23 mouse cellular contexts compared by ENCODE assay signal in genomic region chr4:91213917-91214316, GRCm38 (mm10).
DNase-seq lines count a peak whose midpoint lies in the region; ATAC-seq lines count a peak whose summit lies in the region.
"Had no signal": no experiment of that assay in that cellular context is flagged by ENCODE, and none has a peak within 500 bp of the region (broad histone marks: within the 10 kb centered on the region; RNA-seq: fewer than 3 reads in every experiment).

No protein-coding gene starts in this region.

- no peak for ATAC-seq in embryonic facial prominence, embryonic 14.5 days (ENCODE audit: low read depth)
- peak; percentile 72 for ATAC-seq in heart, embryonic 16.5 days (replicated peaks; ENCODE audit: extremely low read depth, insufficient read depth, low FRiP score)
- ATAC-seq in stomach, embryonic 15.5 days (ENCODE audit: insufficient read depth, low FRiP score, low read depth), result 0 out of 2 replicates have a peak, but pooled peaks have one; percentile 39
- ATAC-seq: activated CD4-positive, CD25-positive, alpha-beta regulatory T cell, adult 4 months; CD4-positive, CD25-positive, alpha-beta regulatory T cell, adult 4 months; forebrain, embryonic 13.5 days; forebrain, embryonic 15.5 days; forebrain, postnatal 0 days; Patski had no signal

- no peak overlapping the region for H3K4me3 ChIP-seq in embryonic facial prominence, embryonic 14.5 days (ENCODE audit: low read depth, low read length)
- H3K4me3 ChIP-seq in embryonic facial prominence, embryonic 10.5 days, result no peak overlapping the region
- H3K4me3 ChIP-seq in heart, embryonic 16.5 days (ENCODE audit: low read length), result no peak overlapping the region
- H3K4me3 ChIP-seq in stomach, embryonic 15.5 days (replicated peaks), result no peak overlapping the region
- H3K4me3 ChIP-seq: embryonic facial prominence, embryonic 13.5 days; forebrain, embryonic 13.5 days; forebrain, embryonic 15.5 days had no signal

- no peak overlapping the region for H3K4me2 ChIP-seq in embryonic facial prominence, embryonic 14.5 days (ENCODE audit: low read depth, low read length)
- H3K4me2 ChIP-seq in heart, embryonic 16.5 days (ENCODE audit: low read depth, low read length), result no peak overlapping the region
- no peak overlapping the region for H3K4me2 ChIP-seq in stomach, embryonic 15.5 days
- H3K4me2 ChIP-seq: embryonic facial prominence, embryonic 13.5 days; forebrain, embryonic 13.5 days; forebrain, embryonic 15.5 days had no signal

- no peaks in the 10 kb centered on the region for H3K4me1 ChIP-seq in embryonic facial prominence, embryonic 14.5 days (ENCODE audit: control insufficient read depth, insufficient read depth, low read length)
- peaks cover under 1% of the 10 kb centered on the region; the same call in 1 of the 2 replicates for H3K4me1 ChIP-seq in embryonic facial prominence, embryonic 10.5 days
- peaks cover 3% of the 10 kb centered on the region; the same call in 1 of the 2 replicates for H3K4me1 ChIP-seq in heart, embryonic 16.5 days (ENCODE audit: control insufficient read depth, insufficient read depth, low read length)
- H3K4me1 ChIP-seq in stomach, embryonic 15.5 days, result no peaks in the 10 kb centered on the region
- H3K4me1 ChIP-seq: embryonic facial prominence, embryonic 13.5 days; forebrain, embryonic 13.5 days had no signal

- H3K27me3 ChIP-seq in embryonic facial prominence, embryonic 14.5 days (replicated peaks; ENCODE audit: control insufficient read depth, insufficient read depth, low read length), result no peaks in the 10 kb centered on the region
- H3K27me3 ChIP-seq in embryonic facial prominence, embryonic 10.5 days (replicated peaks; ENCODE audit: low read depth, poor library complexity, severe bottlenecking), result no peaks in the 10 kb centered on the region
- H3K27me3 ChIP-seq in heart, embryonic 16.5 days (ENCODE audit: control insufficient read depth, insufficient read depth, low read length), result no peaks in the 10 kb centered on the region
- no peaks in the 10 kb centered on the region for H3K27me3 ChIP-seq in stomach, embryonic 15.5 days (replicated peaks)
- H3K27me3 ChIP-seq: CH12.LX; embryonic facial prominence, embryonic 13.5 days; forebrain, embryonic 13.5 days; forebrain, embryonic 15.5 days; Patski had no signal

- H3K9ac ChIP-seq in embryonic facial prominence, embryonic 14.5 days (ENCODE audit: low read depth, low read length), result no peak overlapping the region
- H3K9ac ChIP-seq in heart, embryonic 16.5 days (ENCODE audit: low read length), result no peak overlapping the region
- no peak overlapping the region for H3K9ac ChIP-seq in stomach, embryonic 15.5 days
- H3K9ac ChIP-seq: embryonic facial prominence, embryonic 13.5 days; forebrain, embryonic 13.5 days; forebrain, embryonic 15.5 days; forebrain, postnatal 0 days had no signal

- H3K9me3 ChIP-seq in embryonic facial prominence, embryonic 14.5 days (ENCODE audit: control insufficient read depth, low read length), result no peaks in the 10 kb centered on the region
- H3K9me3 ChIP-seq in embryonic facial prominence, embryonic 10.5 days, result no peaks in the 10 kb centered on the region
- H3K9me3 ChIP-seq in heart, embryonic 16.5 days (replicated peaks; ENCODE audit: control insufficient read depth, low read length), result no peaks in the 10 kb centered on the region
- H3K9me3 ChIP-seq in stomach, embryonic 15.5 days, result no peaks in the 10 kb centered on the region
- H3K9me3 ChIP-seq: embryonic facial prominence, embryonic 13.5 days; forebrain, embryonic 13.5 days; forebrain, embryonic 15.5 days had no signal

- H3K27ac ChIP-seq in embryonic facial prominence, embryonic 14.5 days (replicated peaks; ENCODE audit: low read depth, low read length), result no peak overlapping the region
- no peak overlapping the region for H3K27ac ChIP-seq in embryonic facial prominence, embryonic 10.5 days (replicated peaks)
- H3K27ac ChIP-seq in heart, embryonic 16.5 days (ENCODE audit: low read length), result no peak overlapping the region
- H3K27ac ChIP-seq in stomach, embryonic 15.5 days, result no peak overlapping the region
- H3K27ac ChIP-seq: embryonic facial prominence, embryonic 13.5 days; forebrain, embryonic 13.5 days; forebrain, embryonic 15.5 days had no signal

- DNase-seq in embryonic facial prominence, embryonic 14.5 days (ENCODE audit: low spot score), result peak; percentile 17
- DNase-seq in embryonic facial prominence, embryonic 10.5 days (ENCODE audit: low spot score), result no peak
- DNase-seq in heart, postnatal 4 days, result no peak
- DNase-seq: adrenal gland, adult 8-10 months; adrenal gland, postnatal 14 days; adrenal gland, postnatal 36 days; B cell, adult 2 months; cerebellum, adult 11-12 months; cerebellum, adult 2 months; cerebellum, adult 9-10 months; cerebellum, postnatal 10 days; cerebellum, postnatal 25 days; forebrain, postnatal 0 days had no signal

- H3K36me3 ChIP-seq in embryonic facial prominence, embryonic 14.5 days (ENCODE audit: control insufficient read depth, insufficient read depth, low read length), result no peaks in the 10 kb centered on the region
- no peaks in the 10 kb centered on the region for H3K36me3 ChIP-seq in embryonic facial prominence, embryonic 10.5 days (replicated peaks)
- no peaks in the 10 kb centered on the region for H3K36me3 ChIP-seq in heart, embryonic 16.5 days (ENCODE audit: control insufficient read depth, insufficient read depth)
- H3K36me3 ChIP-seq in stomach, embryonic 15.5 days, result no peaks in the 10 kb centered on the region
- H3K36me3 ChIP-seq: embryonic facial prominence, embryonic 13.5 days; G1E had no signal

- 73% methylated on average over 3 of the region's 3 CpGs for WGBS in embryonic facial prominence, embryonic 14.5 days
- 90% methylated on average over 3 of the region's 3 CpGs for WGBS in embryonic facial prominence, embryonic 10.5 days
- 41% methylated on average over 3 of the region's 3 CpGs for WGBS in heart, embryonic 16.5 days
- WGBS in stomach, embryonic 15.5 days, result 55% methylated on average over 3 of the region's 3 CpGs
